Mouse (Mus musculus): ENCODE measurements around the gene Fam110a.

Gene Fam110a

GRCm38 (mm10) chr2:151970191-151971172 is 9.5 kb downstream of the Fam110a start:
- DNase-seq (ENCODE audit: low read depth, low spot score): no peak

GRCm38 (mm10) chr2:151969396-151969795 is 10.6 kb downstream of the Fam110a start:
- no peak for DNase-seq (ENCODE audit: low read depth, low spot score)

DNA sequence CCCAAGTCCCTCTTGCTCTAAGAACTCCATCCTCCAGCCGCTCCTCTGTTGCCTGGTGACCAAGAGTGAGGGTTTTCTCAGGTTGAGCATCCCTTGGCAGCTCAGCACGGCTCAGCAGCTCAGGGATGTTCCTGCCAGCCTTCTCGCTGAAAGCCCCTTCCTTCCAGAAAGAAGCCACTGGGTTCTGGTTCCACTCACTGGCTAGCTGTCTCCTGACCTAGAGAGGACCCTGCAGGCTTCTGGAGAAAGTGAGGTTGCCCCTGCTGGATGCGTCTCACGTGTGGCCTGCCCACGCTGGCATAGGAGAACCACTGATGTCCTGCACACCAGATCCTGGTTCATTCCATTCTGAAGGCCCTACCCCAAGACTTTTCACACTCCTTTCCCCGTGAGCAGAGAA is 11.0 kb downstream of the Fam110a start:
- DNase-seq (ENCODE audit: low read depth, low spot score): no peak

GRCm38 (mm10) chr2:151968451-151968850 is 11.6 kb downstream of the Fam110a start:
- DNase-seq (ENCODE audit: low read depth, low spot score): no peak

DNA sequence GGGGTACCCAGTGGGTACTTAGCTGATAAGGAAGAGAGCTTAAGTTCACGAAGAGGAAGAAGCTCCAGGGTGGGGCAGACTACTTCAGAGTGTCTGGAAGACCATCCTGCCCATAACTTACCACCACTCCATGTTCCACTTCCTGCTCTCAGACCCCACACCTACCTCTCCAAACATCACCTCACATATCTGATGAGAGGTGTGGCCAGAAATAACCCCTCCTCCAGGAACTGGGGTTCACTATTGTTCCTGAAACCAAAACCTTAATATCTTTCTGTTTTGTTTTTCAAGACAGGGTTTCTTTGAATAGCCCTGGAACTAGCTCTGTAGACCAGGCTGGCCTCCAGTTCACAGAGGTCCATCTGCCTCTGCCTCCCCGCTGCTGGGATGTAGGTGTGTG is 12.2 kb downstream of the Fam110a start:
- no peak for DNase-seq (ENCODE audit: low read depth, low spot score)

DNA sequence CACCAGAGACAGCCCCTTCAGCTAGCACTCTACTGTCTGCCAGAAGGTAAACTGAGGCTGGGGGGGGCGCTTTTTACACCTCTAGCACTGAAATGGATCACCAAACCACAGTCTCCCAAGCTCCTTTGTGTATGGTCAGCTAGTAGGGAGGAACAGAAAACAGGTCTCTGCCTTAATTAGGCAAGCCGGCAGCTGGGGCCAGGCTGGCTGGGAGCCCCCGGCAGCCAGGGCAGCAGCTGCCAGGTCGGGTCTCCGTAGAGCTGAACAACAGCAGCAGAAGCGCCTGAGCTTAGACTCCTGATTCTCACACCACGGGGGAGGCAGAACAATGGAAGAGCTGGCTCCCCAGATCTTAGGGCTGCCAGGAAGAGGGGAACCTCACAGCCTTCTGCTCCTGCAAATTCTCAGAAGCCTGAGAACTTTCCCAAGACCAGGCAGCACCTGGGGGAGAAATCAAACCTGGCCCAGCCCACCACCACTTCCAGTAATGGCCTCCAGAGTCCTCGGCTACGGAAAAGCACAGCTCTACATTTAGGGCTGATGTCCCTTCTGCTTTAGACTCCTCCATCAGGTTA is 12.8 kb downstream of the Fam110a start:
- DNase-seq (ENCODE audit: low read depth, low spot score): no peak

DNA sequence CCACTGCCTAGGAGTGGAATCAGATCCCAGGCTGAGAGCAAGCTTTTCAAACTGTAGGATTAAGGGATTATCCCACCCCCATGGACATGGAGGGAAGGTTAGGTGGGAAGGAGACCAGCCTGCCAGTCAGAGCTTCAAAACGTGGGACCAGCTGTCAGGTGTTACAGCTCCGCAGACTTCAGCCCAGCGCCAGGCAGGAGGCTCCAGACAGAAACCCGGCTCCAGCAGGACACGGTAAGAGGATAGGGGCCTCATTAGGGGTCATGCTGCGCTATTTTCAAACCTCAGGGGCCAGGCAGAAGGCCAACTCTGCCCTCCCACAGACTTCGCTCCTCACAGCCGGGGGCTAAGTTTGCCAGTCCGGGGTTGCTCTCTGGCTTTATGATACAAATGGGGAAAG is 16.0 kb downstream of the Fam110a start:
- no peak for DNase-seq (ENCODE audit: low read depth, low spot score)

DNA sequence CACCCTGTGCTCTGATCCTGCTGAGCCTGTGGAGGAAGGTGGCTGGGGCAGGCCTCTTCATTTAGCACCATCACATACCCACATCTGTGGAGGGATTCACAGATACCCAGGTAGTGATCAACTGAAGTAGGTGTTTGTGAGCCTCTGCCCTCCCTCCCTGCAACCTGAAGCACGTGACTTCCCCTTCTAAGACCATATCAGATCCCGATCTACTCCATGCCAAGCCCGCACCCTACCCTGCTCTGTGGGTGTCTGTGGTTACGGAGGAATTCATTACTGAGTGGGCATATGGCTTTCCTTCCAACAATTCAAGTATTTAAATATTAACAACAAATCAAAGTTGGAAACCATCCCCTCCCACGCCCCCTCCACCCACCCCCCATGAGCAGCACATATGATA is 16.7 kb downstream of the Fam110a start:
- no peak for DNase-seq (ENCODE audit: low read depth, low spot score)

DNA sequence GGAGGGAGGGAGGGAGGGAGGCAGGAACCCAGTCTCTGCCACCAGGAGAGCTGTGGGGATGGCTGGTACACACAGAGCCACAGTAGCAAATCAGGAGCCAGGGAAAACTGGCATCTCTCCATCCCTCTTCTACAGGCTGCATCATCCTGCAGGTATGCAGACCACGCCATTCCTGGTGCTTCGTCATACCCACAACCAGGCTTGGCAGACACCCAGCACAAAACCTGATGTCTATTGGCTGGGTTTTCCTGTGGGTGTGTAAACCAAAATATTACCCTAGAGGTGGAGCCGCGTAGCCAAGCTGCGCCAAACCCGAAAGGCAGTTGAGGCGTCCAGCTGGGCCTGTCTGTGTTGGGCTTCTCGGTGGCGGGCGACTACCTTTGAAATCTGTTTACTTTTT is 17.5 kb downstream of the Fam110a start:
- no peak for DNase-seq (ENCODE audit: low read depth, low spot score)

DNA sequence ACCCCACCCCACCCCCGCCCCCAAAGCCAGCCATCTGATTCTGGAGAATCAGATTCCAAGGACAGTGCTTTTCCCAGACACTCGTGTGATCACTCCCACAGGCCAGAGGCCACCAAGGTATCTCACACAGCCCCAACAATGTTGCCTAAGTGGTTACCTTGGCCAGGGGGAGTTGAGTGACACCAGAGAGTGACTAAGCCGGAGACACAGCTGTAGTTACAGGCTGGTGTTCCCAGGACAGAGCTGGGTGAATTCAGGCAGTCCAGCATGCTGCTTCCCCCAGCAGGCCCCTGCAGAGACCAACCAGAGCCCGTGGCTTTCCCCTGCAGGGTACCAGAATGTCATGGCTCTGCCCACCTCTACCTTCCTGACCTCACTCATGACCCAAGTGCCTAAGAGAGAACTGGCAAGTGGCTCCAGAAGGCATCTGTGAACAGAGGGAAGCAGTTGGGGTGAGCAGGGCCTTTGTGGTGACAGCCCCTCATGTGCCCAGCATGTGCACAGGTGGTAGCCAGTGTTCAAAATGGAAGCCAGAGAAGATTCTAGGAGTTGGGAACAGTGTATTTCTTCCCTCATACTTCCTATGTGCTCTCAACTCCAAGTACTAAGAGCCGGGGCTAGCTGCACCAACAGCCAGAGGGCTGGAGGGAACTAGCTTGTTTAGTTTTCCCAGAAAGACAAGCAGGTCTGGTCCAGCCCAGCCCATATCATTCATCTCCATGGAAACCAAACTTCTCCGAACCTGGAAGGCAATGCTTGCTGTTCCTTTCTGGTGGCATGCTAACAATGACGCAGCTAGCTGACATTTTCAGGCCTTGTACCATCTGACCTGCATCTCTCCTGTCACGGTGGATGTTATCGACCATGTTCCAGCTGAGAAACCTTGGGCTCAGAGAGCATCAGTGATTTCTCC is 18.5 kb downstream of the Fam110a start:
- DNase-seq (ENCODE audit: low read depth, low spot score): no peak

GRCm38 (mm10) chr2:151959274-151959673 is 20.7 kb downstream of the Fam110a start:
- DNase-seq (ENCODE audit: low read depth, low spot score): no peak

- DNase-seq (ENCODE audit: low read depth, low spot score): no peak
Observed at GRCm38 (mm10) chr2:151956500-151957137, 23.4 kb downstream of the Fam110a start.

DNA sequence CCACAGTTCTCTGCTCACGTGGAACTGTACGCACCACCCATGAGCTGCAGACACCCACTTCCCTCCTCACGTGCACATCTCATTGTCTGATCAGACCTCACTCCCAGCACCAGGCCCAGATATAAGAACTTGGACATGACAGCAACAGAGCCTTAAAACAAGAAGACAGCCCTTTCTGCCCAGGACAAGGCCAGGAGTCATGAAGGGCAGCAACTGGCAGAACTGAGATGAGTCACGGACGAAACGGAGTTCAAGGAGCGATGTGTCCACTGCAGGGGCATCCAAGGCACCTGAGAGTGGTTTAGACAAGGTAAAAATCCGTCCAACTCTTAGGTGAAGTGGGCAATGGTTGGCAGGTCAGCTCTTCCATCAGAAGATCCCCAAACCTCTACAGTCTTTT is 26.4 kb downstream of the Fam110a start:
- DNase-seq (ENCODE audit: low read depth, low spot score): no peak

- no peak for DNase-seq (ENCODE audit: low read depth, low spot score)
Observed at GRCm38 (mm10) chr2:151949082-151949774, 30.8 kb downstream of the Fam110a start.

GRCm38 (mm10) chr2:151948311-151948710 is 31.7 kb downstream of the Fam110a start:
- DNase-seq (ENCODE audit: low read depth, low spot score): no peak

DNA sequence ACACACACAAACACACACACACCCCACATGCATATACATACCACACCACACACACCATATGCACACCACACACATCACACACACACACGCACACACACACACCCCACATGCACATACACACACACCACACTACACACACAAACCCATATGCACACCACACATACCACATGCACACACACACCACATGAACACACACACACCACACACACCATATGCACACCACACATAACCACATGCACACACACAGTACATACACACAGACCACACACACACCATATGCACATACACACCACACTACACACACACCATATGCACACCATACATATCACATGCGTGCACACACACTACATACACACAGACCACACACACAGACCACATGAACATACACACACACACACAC is 32.4 kb downstream of the Fam110a start:
- no peak for DNase-seq (ENCODE audit: low read depth, low spot score)

DNA sequence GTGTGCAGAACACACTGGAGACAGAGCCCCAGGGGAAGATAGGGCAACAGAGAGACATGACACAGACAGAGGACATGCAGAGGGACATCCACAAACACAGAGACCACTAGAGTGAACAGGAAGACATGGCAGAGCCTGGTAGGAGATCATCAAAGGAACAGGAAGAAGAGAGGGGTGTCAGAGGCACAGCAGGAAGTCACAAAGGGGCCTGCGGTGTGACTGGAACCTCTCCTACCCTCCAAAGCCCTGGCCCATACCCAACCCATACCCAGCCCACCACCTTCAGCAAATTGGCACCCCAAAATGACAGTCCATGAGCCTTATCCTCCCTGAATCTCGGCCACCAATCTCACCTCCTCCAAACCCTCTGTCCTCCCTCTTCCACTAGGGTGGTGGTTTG is 35.9 kb downstream of the Fam110a start:
- DNase-seq (ENCODE audit: low read depth, low spot score): no peak

DNA sequence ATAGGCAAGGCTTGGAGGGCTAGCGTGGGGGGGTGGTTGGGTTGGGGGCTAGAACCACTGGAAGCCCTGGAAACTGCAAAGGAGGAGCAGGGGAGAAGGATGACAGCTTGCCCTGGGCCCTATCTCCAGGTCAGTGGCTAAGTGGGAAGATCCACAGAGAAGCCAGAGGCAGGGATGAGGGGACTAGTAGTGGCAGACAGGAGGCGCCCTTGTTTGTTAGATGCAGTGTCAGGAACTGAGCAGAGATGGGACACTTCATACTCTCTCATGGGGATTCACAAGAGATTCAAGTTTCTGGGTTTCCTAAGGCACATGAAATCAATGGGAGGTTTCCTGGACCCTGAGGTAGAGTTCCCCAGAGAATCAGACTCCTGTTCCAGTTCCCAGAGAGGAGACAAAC is 38.8 kb downstream of the Fam110a start:
- no peak for DNase-seq (ENCODE audit: low read depth, low spot score)

DNA sequence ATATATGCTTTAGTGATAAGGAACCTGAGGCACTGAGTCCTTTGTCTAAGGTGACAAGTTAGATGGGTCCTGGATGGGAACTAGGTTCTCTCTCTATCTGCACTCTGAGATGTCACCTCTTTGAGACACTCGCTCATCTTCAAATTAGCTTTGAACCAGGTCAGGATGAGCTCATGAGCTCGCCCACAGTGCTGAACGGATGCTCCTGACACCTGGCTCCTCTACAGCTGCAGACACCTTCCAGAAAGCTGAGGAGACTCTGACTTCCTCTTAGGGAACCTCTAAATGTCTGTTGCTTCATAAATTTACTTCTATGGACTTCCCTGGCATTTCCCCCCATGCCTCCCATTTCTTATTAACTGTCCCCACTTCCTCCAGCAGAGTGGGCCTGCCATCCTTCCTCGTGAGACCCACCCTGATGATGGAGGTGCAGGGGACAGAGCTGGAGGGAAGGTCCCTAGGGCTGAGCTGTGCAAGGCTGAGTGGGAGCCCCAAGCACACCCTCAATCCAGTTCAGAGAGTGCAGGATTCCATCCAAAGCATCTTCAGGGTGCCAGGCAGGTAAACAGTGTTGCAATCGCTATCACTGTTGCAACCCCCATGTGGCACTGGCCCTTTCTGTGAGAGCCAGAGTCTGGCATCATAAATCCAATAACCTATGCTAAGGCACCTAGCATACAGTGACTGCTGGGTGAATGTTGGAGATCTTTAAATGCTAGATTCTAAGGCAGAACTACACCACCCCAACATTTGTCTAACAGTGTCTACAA is 40.2 kb downstream of the Fam110a start:
- DNase-seq (ENCODE audit: low read depth, low spot score): no peak

GRCm38 (mm10) chr2:151938780-151939200 is 41.2 kb downstream of the Fam110a start:
- no peak for DNase-seq (ENCODE audit: low read depth, low spot score)
